Mouse (Mus musculus) G1E (cell line): ENCODE measurements around the gene Sox18.

Source experiments
- CTCF ChIP-seq: IDR thresholded peaks from 2 replicates; pipeline ENCODE4 v1.5.1; 2012; ENCODE audit warnings: low read depth, low read length, inconsistent platforms, mixed read lengths
- TAL1 ChIP-seq: conservative IDR thresholded peaks from 2 replicates; pipeline ENCODE4 v1.6.1; 2012; ENCODE audit warnings: low read depth, low read length, inconsistent platforms, mixed read lengths

- no peak for TF ChIP-seq CTCF
- TF ChIP-seq TAL1, result no peak
Observed at GRCm38 (mm10) chr2:181679951-181680715, 8.7 kb upstream of the Sox18 start, which contains the start of gene Tcea2.
